Mouse (Mus musculus) heart, adult 2 months (tissue): ENCODE data around the gene Iqce. TPM values are rescaled to one million over a fixed set of nuclear protein-coding genes. Genes with fewer than 3 reads are reported as not detected.

Source experiments
- DNase-seq, 2 experiments: peaks; one replicate each; pipeline ENCODE4 v3.0.0; 2021
- H3K27ac ChIP-seq: fragments of 200-600 bp; 2 replicates; pipeline ENCODE4 v1.8.1; 2022
- H3K27me3 ChIP-seq: fragments of 200-500 bp; 2 replicates; pipeline ENCODE4 v1.6.1; 2012; ENCODE audit warnings: mild to moderate bottlenecking, low read length, inconsistent platforms, mixed read lengths; ENCODE audit not compliant: control insufficient read depth, insufficient read depth
- H3K36me3 ChIP-seq: fragments of 200-500 bp; 2 replicates; pipeline ENCODE4 v1.6.1; 2012; ENCODE audit warnings: low read length, inconsistent platforms; ENCODE audit not compliant: control insufficient read depth, insufficient read depth
- H3K4me1 ChIP-seq: fragments of 200-500 bp; 2 replicates; pipeline ENCODE4 v1.6.1; 2011; ENCODE audit warnings: low read length; ENCODE audit not compliant: control insufficient read depth, insufficient read depth
- H3K4me3 ChIP-seq: fragments of 200-600 bp; 2 replicates; pipeline ENCODE4 v1.8.1; 2022
- H3K79me2 ChIP-seq: fragments of 200-500 bp; replicated peaks from 2 replicates; pipeline ENCODE4 v1.6.1; 2012; ENCODE audit warnings: mild to moderate bottlenecking, inconsistent platforms, low read length, moderate library complexity, mixed read lengths; ENCODE audit not compliant: control insufficient read depth, insufficient read depth
- H3K9ac ChIP-seq: fragments of 200-500 bp; 2 replicates; pipeline ENCODE4 v1.6.1; 2012; ENCODE audit warnings: low read depth, mild to moderate bottlenecking, control low read depth, inconsistent platforms, low read length, mixed read lengths
- CTCF ChIP-seq: fragments of 200-600 bp; IDR thresholded peaks from 2 replicates; pipeline ENCODE4 v1.8.1; 2022; ENCODE audit warnings: antibody characterized with exemption, mild to moderate bottlenecking, moderate library complexity
- EP300 ChIP-seq: fragments of 200-500 bp; IDR thresholded peaks from 2 replicates; pipeline ENCODE4 v1.6.1; 2011; ENCODE audit warnings: low read depth, low read length, control low read depth; ENCODE audit not compliant: insufficient read depth
- POLR2A ChIP-seq: fragments of 200-500 bp; IDR thresholded peaks from 2 replicates; pipeline ENCODE4 v1.6.1; 2011; ENCODE audit warnings: mild to moderate bottlenecking, low read depth, low read length, control low read depth; ENCODE audit not compliant: insufficient read depth
- WGBS: fragments of 180-500 bp; shearing (Covaris S2); methylation state at CpG from one replicate; pipeline ENCODE4 v1.1.7; 2018; 5-methylcytosine and 5-hydroxymethylcytosine counted together
- intact Hi-C: fragments of 180-260 bp; cut with DNase I; formaldehyde crosslinking; loops from one replicate; pipeline ENCODE4 v1.15.1; 2025
- polyA plus RNA-seq: library from polyadenylated mRNA; depleted of rRNA; stranded (reverse); fragments of >200 nt; gene quantifications from 2 replicates; pipeline ENCODE4 v1.2.3, GENCODE M21; 2012
- total RNA-seq, 2 experiments: library from RNA; stranded (reverse); gene quantifications; 2 replicates each; pipeline ENCODE4 v1.2.3; 2021

The Iqce gene
- total and polyA plus RNA-seq, 3 experiments: 3.7 to 7.1 (median 5.8) TPM

DNA sequence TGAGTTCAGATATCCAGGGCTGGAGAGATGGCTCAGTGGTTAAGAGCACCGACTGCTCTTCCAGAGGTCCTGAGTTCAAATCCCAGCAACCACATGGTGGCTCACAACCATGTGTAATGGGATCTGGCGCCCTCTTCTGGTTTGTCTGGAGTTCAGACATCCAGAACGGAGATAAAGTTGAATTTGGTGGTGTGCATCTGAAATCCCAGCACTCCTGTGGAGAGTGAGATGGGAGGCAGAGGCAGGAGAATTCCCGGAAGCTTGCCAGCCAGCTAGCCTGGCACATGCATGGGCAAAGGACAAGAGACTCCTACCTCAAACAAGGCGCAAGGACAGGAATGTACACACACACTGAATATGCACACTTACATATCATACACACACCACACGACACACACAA is 57.9 kb downstream of the Iqce start:
- no peak for DNase-seq
- Histone ChIP-seq H3K36me3 (no peaks in the 10 kb centered on the region), H3K27me3 (no peaks in the 10 kb centered on the region), H3K27ac (peak overlapping the region; percentile 23; the same call in 1 of the 2 replicates), H3K4me3 (no peak overlapping the region), H3K79me2 (no peaks in the 10 kb centered on the region; the same call in 1 of the 2 replicates), H3K4me1 (peaks cover 16% of the 10 kb centered on the region), H3K9ac (no peak overlapping the region)
- intact Hi-C loops: loop anchor here (10.0 kb wide), 1 partner anchor 181 kb away; no protein-coding TSS in a partner anchor
- 78% methylated on average over 6 of the region's 6 CpGs for WGBS
- TF ChIP-seq POLR2A (no peak), CTCF (peak; percentile 52)

- H3K27ac ChIP-seq: peak overlapping the region; percentile 28; the same call in 1 of the 2 replicates
- TF ChIP-seq POLR2A (no peak), EP300 (no peak), CTCF (no peak)
- no peaks in the 10 kb centered on the region for H3K27me3 ChIP-seq
- H3K4me3 ChIP-seq: no peak overlapping the region
- no peak overlapping the region for H3K9ac ChIP-seq
- intact Hi-C loops: loop anchor here (10.0 kb wide), 1 partner anchor 183 kb away; no protein-coding TSS in a partner anchor
- no peaks in the 10 kb centered on the region; the same call in 1 of the 2 replicates for H3K79me2 ChIP-seq
- peaks cover 16% of the 10 kb centered on the region for H3K4me1 ChIP-seq
- DNase-seq: peak in 1 of 2 experiments; percentile 70
- H3K36me3 ChIP-seq: no peaks in the 10 kb centered on the region
- 50% methylated on average over 3 of the region's 3 CpGs for WGBS
Measured at GRCm38 (mm10) chr5:140642076-140642475, 60.1 kb downstream of the Iqce start.

DNA sequence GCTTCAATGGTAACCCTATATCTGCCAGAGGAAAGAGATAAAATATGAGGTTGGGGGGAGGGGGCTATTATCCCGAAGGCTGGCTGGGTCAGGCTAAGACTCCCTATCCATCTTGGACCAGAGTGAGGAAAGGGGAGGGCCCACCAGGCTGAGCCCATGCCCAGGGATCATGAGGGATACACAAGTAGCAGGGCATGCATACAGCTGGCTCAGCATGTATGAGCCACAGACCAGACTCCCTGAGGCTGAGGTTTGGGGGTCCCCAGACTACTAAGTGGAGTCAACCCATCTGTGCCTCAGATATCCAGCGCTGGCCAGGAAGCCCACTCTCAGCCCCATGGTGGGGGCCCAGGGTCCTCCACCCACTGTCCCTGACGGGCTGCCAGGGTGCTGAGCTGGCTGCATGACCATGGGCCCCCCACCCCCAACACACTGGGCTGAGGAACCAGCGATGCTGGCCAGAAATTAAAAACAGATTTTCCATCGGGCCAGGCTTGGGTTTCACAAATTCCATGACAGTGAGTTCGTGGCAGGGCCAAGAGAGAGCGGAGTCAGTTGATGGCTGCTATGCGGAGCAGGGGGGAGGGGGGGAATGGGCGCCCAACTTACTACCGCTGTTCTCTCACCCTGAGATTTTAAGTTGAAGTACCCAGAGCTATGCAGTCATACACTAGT is 60.8 kb downstream of the Iqce start:
- intact Hi-C loops: loop anchor here (10.0 kb wide), 1 partner anchor 183 kb away; no protein-coding TSS in a partner anchor
- Histone ChIP-seq H3K4me3 (no peak overlapping the region), H3K27me3 (no peaks in the 10 kb centered on the region), H3K27ac (peak overlapping the region; percentile 28; the same call in 1 of the 2 replicates), H3K4me1 (peaks cover 19% of the 10 kb centered on the region), H3K79me2 (no peaks in the 10 kb centered on the region; the same call in 1 of the 2 replicates), H3K9ac (no peak overlapping the region), H3K36me3 (no peaks in the 10 kb centered on the region)
- no peak for TF ChIP-seq EP300
- TF ChIP-seq POLR2A: no peak
- no peak for TF ChIP-seq CTCF
- WGBS: 50% methylated on average over 10 of the region's 10 CpGs
- peak in 1 of 2 experiments; percentile 35 for DNase-seq

DNA sequence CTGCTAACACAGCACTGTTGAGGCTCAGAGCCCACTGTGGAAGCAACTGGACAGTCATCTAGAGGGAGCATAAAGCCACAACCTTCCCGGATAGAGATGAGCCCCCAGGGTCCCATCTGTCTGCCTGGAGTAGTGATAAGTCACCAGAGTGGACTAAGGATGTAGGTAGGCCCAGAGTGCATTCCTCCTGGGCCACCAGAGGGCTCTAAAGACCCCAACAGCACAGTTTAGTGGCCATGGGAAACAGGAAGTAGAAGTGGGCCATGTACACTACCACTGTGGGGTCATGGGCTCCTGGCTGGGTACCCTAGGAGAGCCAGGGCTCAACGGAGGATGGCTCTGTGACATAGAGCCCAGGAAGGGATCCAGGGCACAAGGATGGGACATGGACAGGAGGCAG is 61.4 kb downstream of the Iqce start:
- Histone ChIP-seq H3K36me3 (no peaks in the 10 kb centered on the region), H3K9ac (no peak overlapping the region), H3K79me2 (no peaks in the 10 kb centered on the region; the same call in 1 of the 2 replicates), H3K27ac (no peak overlapping the region; the same call in 1 of the 2 replicates), H3K4me1 (peaks cover 19% of the 10 kb centered on the region), H3K27me3 (no peaks in the 10 kb centered on the region), H3K4me3 (no peak overlapping the region)
- 63% methylated on average over 2 of the region's 2 CpGs for WGBS
- intact Hi-C loops: loop anchor here (10.0 kb wide), 1 partner anchor 184 kb away; no protein-coding TSS in a partner anchor
- no peak for DNase-seq
- no peak for TF ChIP-seq POLR2A
- no peak for TF ChIP-seq EP300
- peak; percentile 33; the same call in 1 of the 2 replicates for TF ChIP-seq CTCF

- Histone ChIP-seq H3K9ac (no peak overlapping the region), H3K79me2 (no peaks in the 10 kb centered on the region; the same call in 1 of the 2 replicates), H3K27me3 (no peaks in the 10 kb centered on the region), H3K36me3 (no peaks in the 10 kb centered on the region), H3K27ac (peak overlapping the region; percentile 31), H3K4me3 (no peak overlapping the region), H3K4me1 (peaks cover 18% of the 10 kb centered on the region)
- WGBS: 42% methylated on average over 14 of the region's 14 CpGs
- peak; percentile 23; the same call in 1 of the 2 replicates for TF ChIP-seq CTCF
- TF ChIP-seq POLR2A: no peak
- DNase-seq: peak; percentile 69 to 76
- intact Hi-C loops: loop anchor here (10.0 kb wide), 1 partner anchor 185 kb away; no protein-coding TSS in a partner anchor
Measured at GRCm38 (mm10) chr5:140639871-140640270, 62.3 kb downstream of the Iqce start.

DNA sequence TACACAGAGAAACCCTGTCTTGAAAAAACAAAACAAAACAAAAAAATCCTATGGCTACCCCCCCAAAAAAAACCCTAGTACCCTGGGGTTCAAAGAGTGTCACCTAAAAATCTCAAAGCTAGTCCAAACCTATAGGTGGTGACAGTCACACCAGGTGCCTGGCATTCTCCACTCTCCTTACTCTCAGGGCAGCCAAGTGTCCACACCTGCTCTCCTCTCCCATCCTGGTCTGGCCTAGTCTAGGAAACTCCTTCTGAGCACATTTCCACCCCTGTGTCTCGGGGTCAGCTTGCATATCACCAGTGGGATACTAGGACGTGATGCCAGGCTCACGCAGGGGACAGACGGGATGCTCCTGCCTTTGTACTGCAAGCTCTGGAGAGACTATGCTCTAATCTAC is 62.9 kb downstream of the Iqce start:
- no peaks in the 10 kb centered on the region for H3K36me3 ChIP-seq
- no peak overlapping the region for H3K4me3 ChIP-seq
- peak overlapping the region; percentile 26; the same call in 1 of the 2 replicates for H3K27ac ChIP-seq
- H3K79me2 ChIP-seq: no peaks in the 10 kb centered on the region; the same call in 1 of the 2 replicates
- no peaks in the 10 kb centered on the region for H3K27me3 ChIP-seq
- intact Hi-C loops: no loop called here
- DNase-seq: no peak
- 73% methylated on average over 4 of the region's 4 CpGs for WGBS
- peaks cover 16% of the 10 kb centered on the region for H3K4me1 ChIP-seq
- TF ChIP-seq CTCF (no peak), EP300 (no peak), POLR2A (no peak)
- H3K9ac ChIP-seq: no peak overlapping the region
